Mouse (Mus musculus) mesoderm, embryonic 11.5 days (tissue): ENCODE measurements around the gene Nop56.

Experiments used
- DNase-seq: peaks from one replicate; pipeline ENCODE4 v3.0.0-alpha.2; 2012; ENCODE audit warnings: low read depth, low spot score

Nop56 gene

DNA sequence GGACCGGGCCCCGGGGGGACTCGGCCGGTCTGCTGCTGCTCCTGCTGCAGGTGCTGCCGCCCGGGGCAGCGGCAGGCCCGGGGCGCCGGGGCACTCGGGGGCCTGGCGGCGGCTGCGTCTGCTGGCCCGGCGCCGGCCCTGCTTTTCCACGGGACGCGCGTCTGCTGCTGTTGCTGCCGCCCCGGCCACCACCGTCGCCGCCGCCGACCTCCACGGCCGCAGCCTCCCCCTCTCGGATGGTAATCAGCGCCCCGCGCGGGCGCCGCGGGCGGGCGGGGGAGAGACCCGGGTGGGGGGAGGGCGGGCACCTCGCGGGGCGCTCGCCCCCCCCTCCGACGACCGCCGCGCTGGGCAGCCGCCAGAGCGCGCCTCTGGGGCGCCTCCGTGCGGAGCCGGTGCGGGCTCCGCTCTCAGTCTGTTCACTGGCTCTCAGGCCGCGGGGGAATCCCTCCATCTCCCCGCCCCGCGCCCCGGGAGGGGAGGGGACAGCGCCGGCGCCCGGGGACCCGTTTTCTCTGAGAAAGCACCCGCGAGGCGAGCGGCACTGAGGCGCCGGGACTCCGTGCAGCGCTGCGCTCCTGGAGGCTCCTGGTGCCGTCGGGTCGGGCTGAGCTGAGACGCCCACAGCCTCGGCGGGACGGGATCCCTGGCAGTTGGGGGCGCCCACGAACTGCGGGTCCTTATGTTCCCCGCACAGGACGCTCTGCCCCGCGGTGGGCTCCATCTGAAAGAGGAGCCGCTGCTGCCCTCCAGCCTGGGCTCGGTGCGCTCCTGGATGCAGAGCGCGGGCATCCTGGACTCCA lies 21.3 kb downstream of the Nop56 start:
- DNase-seq = peak; percentile 60

DNA sequence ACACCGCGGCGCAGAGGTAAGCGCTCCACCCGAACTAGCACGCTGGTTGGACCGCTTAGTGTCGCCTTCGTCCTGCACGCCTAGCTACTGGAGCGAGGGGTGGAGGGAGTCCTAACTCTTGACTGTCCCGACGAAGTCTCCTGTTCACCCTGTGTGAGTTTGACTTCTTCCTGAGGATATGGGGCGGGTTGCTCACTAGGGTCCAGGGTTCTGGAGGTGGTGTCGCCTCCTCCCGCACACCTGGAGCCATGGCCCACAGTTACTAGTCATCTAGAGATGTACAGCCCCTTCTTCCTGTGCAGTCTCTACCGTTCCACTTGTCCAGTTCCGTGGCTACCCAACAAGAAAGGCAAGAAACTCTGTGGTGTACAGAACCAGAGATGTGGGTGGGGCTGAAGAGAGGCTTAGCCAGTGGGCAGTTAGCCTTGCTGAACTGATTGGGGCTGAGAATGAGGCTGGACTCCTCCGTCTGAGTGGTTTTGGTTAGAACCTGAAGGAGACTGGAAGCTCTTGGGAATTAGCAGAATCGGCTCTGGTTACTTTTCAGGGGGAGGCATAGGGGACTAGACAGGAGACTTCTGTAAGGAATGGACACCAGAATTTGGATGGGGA lies 22.0 kb downstream of the Nop56 start:
- DNase-seq = no peak

DNA sequence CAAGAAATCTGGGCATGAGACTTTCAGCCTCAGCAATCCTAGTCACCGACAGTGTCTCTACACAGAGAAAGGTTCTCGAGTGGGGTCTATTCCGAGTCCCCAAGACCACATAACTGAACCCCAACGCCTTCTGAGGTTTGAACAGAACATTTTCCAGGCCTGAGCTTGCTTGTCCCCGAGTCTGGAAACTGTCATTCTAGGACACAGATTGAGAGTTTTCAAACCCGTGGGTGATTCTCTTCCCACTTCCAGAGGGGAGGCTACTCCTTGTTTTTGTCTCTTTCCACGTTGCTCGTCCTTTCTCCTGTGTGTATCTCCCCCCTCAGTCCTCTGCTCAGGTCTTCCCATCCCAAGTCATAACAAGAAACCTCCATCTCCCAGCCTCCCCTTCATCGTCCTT lies 23.4 kb downstream of the Nop56 start:
- DNase-seq = no peak

DNA sequence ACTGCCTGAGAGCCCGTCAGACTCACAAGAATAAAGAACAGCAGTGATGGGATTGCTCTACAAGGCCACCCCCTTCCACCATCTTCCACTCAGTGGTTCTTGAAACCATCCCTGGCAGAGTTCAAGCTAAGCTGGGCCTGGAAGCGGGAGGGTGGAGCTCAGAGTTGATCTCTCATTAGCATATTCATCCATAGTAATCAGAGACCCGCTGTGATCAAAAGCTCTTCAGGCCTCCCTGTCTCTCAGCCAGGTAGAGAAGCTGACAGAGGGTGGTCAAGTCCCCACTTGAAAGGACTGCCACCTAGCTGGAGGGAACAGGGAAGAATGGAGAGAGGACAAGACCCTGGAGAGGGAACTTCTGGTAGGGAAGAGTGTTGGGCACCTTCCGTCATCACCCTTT lies 28.8 kb downstream of the Nop56 start:
- DNase-seq = no peak

DNA sequence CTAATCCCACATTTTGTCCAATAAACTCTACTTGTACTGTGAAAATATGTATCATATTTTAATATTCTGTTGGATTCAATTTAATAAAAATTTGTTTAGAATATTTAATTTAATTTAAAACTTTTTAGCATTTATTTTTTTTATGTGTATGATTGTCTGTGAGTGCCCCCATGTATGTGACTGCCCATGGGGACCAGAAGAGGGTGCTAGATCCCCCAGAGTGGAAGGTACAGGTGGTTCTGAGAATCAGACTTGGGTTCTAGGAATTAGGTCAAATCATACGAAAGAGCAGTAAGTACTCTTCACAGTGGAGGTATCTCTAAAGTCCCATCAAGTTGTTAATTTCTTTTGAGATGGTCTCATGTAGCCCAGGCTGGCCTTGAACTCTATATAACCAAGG lies 52.8 kb downstream of the Nop56 start:
- DNase-seq = no peak
